Mouse (Mus musculus): ENCODE data around the gene Zmynd19.
"Not testable (repeated sequence)": the region's sequence is repeated elsewhere in the genome, so short reads cannot be mapped to it uniquely, and the experiment has no call there.

Zmynd19 gene

DNA sequence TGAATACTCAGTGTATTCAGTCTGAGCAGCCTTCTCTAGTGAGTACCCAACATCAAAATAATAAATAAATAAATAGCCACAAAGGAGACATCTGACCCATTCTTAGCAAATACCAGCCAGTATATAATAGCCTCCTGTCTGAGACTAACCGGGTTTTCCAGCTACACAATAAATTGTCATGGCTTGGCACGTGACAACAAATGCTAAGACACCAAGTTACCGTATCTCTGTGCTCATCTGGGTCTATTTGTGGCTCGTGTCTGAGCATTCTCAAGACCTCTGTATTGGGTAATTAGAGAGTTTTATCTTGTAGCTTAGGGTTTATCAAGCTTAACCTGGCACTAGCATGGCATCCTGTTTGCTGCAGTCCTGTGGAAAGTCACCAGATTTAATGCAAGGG lies 7.5 kb upstream of the Zmynd19 start:
- no peak for DNase-seq (ENCODE audit: low spot score in 2 of 2)

DNA sequence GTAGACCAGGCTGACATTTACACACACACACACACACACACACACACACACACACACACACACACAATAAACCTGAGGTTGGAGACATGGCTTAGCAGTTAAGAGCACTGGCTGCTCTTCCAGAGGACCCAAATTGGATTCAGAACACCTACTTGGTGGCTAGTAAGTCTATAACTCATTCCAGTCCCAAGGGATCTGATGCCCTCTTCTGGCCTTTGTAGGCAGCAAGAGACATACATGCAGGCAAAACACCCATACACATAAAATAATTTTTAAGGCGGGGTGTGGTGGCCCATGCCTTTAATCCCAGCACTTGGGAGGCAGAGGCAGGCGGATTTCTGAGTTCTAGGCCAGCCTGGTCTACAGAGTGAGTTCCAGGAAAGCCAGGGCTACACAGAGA lies 5.3 kb upstream of the Zmynd19 start:
- DNase-seq (ENCODE audit: low spot score in 2 of 2), result not testable (repeated sequence)

DNA sequence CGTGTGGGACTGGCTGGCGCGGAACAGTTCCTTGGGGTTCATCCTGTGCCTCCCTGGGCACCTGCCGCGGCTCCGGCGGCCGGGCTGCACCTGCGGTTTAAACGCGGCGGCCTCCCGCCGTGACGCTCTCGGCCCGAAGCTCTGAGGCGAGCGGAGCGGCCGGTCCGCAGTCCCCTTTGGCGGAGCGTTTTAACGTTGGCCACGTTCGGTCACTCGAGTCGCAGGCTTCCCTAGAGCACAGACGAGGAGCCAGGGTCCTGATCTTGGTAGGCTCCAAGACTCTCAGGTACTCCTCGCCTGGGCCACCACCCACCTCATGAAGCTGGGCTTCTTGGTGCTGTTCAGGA lies 570 bp downstream of the Zmynd19 start:
- no peak for DNase-seq (ENCODE audit: low spot score in 2 of 2)

DNA sequence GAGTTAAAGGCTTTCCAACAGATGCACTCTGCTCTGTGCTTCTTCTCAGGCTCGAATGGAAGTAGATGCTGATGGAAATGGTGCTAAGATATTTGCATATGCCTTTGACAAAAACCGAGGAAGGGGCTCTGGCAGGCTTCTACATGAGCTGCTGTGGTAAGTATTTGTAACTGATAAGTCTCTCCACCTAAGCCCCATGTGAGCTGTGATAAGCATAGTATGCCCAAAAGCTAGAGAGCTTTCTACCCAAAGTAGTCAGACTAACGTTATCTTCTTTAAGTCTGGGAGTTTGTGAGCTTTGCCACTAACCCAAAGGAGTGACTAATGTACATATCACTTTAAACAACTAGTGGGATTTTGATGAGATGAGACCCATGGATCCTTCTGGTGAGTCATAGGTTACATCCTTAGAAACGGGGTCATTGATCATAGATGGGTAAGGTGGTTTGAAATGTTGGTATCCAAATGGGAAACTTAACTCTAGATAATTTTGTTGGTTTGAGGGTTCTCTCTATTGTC lies 3.0 kb downstream of the Zmynd19 start:
- no peak for DNase-seq (ENCODE audit: low spot score in 2 of 2)

DNA sequence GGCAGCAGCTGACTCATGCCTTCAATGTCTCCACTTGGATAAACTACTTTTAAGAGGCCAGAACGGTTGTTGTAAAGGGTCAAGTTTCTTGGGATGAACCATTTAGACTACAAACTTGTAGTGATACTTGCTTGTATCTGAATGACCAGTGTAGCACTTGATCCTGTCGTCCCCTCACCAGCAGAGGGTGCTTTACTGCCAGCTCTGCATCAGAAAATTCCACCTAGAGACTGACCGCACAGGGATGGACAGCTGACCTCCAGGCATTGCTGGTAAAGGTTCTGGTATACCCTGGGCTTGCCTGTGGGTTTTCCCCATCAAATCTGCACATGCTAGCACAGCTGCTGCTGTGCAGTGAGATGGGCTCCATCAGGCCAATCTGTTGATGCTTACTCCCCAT lies 11.3 kb downstream of the Zmynd19 start:
- peak in 1 of 2 experiments; percentile 5 for DNase-seq (ENCODE audit: low spot score in 2 of 2)

DNA sequence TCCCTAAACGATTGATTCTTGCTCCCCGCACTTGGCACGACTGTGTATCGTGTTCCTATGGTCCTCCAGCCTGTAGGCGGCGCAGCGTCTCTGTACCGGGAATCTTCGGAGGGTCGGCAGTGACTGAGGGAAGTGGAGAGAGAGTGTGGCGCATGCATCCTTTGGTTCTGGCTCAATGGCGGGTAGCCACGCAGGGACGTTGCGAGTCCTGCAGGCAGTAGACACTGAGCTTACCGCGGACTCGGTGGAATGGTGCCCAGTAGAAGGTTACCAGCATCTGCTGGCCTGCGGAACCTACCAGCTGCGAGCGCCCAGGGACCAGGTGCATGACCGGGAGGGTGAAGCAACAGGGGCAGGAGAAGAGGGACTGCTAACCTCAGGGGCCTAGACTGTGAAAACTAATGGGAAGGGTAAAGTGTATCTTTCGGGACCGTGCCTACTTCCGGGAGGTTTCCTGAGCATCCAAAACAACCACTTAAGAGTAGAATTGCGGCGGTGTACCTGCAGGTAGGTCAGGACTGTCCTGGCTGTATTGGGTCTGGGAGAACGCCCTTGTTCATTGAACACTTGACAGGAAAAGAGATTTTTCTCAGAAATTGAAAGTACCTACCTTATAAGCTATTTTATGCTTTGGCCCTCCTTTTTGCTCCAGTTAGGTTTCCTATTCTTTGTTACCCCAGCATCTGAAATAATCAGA lies 12.9 kb downstream of the Zmynd19 start, which contains the start of gene Dph7:
TSS of gene Dph7 (plus strand) at position 97 of the 697 bp plus-strand sequence.
- peak; percentile 78 to 84 for DNase-seq (ENCODE audit: low spot score in 2 of 2)

DNA sequence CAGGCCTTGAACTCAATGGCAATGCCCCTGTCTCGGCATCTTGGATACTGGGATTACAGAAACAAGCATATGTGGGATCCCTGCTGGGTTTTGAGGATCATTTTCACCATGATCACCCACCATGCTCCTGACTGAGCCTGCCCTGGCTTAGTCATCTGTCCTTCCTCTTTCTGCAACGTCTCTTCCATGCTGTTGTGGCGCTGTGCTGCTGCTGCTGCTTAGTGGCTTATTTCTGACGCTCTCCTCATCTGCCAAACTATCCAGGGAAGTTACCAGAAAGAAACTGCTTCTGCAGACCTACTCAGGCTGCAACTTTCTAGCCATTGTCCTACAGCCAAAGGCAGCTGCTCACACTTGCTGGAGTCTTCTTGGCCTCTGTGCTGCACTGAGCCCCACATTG lies 20.8 kb downstream of the Zmynd19 start:
- no peak for DNase-seq (ENCODE audit: low spot score in 2 of 2)

DNA sequence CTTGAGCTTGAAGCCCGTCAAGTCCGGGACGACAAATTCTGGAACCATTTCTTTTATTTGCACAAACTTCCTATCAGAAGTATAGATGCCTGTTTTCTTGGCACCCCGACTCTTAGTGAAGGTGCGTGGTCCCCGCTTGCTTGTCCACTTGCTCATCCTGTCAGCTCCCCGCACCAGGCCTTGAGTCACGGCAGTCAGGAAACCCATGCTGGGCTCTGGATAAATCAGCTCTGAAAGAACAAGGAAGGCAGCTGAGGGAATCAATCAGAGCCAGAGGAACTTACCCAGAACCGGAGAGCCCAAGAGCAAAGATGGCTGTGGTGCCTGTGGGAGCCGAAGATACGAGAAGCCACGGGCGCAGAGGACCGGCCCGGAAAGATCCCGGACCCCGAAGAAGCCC lies 24.9 kb downstream of the Zmynd19 start:
- DNase-seq (ENCODE audit: low spot score in 2 of 2), result not testable (repeated sequence)

DNA sequence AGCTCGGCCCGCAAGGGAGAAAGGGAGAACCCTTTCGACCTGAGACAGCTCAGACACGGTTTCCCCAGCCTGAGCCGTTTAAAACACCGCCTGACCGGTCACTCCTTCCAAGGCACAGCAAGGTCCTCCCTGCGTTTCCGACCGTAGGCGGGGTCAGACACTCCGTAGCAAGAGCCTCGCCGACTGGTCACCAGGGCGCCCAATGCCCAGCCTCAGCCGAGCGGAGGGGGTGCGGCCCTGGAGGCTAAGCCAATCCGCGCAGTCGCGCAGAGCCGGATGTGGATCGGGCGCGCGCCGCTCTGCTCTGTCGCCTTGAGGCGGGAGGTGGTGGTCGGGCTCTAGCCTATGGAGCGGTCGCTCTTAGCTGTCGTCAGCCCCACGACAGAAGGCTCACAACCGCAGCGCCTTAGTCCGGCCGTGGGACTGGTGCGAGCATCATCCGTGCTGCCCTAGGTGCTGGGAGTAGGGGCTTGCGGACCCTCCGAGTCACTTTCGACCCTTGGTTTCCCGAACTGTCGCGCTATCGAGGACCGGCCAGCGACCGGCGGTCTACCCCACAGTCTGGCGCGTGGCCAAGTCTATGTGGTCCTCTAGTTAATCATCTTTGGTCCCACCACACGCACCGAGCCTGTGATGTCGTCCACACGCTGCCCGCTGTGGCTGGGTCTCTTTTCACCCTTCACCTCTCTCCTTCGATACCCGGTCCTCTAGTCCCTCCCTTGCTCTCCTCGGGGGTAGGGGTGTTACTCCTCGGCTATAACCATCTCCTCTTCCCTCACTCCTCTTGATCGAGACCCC lies 25.5 kb downstream of the Zmynd19 start, which contains the start of gene Mrpl41:
TSS of gene Mrpl41 (minus strand) at position 193 of the 798 bp plus-strand sequence.
- DNase-seq (ENCODE audit: low spot score in 2 of 2), result peak; percentile 90 to 97

DNA sequence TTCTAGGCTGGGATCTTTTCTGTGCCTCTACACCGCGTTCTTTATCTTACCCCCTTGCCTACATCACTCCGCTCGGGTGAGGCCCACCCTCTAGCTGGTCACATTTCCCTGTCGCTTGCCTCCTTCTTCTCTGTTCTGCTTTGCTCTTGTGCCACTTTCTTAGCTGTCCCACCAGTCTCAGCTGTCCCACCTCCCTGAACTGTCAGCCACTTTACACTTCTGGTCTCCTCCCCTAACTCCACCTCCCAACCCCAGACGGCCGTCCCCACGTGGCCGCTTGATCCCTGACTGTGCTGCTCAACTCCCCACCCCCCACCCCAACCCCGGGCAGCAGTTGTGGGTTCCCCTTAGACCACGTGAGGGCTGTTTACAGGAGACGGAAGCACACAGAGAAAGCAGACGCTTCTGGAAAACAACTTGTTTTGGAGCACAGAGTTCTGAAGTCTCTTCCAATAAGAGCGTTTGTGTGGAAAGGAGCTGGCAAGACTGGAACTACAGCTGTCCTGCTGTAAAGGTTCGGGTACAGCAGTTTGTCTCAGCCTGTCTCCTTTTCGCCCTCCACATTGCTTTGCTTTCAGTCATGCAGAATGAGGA lies 26.2 kb downstream of the Zmynd19 start, which contains the start of gene Pnpla7:
TSS of gene Pnpla7 (plus strand) at position 330 of the 594 bp plus-strand sequence.
- DNase-seq (ENCODE audit: low spot score in 2 of 2), result peak; percentile 55 to 82

DNA sequence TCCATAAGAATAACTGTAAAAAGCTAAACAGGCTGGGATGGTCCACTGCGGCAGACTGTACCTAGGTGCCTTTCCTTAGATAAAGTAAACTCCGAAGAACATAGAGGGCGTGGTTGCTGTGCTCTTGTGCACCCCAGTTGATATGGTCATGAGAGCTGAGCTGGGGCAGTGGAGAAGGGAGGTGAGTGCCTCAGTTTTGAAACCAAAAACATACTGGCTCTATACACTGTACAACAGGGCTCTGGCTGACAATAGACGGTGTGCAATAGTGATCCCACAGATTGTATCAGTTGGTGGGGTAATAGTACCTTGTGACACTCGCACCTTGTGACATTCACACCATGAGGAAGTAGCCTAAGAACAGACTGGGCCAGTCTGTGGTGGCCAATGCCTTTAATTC lies 27.4 kb downstream of the Zmynd19 start:
- DNase-seq (ENCODE audit: low spot score in 2 of 2), result no peak

DNA sequence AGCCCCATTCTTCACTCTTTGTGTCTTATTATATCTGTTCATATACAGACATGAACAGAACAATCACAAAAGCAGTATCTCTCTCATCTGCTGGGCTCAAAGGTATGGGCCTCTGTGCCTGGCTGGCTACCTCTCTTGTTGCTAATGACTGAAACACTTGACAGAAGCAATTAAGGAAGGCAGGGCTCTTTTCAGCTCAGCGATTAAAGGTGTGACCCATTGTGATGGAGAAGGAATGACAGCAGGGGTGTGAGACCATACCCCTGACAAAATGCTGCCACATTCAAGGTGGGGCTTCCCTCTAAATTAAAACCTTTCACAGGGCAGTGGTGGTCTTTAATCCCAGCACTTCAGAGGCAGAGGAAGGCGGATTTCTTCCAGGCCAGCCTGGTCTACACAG lies 38.2 kb downstream of the Zmynd19 start:
- no peak for DNase-seq (ENCODE audit: low spot score in 2 of 2)

DNA sequence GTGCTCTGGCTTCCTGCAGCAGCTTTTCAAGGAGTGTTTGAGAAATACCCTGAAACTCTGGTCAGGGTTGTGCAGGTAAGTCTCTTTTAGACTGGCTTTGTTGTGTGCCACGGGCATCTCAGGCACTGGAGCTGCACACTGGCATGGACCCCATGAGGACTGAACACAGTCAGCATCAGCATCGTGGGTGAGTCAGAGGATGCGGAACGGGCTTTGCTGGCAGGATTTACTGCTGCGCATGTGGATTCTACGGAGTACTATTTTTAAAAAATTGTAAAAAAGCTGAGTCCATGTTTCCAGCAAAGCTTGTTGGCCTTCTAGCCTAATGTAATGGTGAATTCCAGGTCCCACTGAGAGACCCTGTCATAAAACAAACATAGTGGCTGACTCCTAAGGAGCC lies 45.7 kb downstream of the Zmynd19 start:
- DNase-seq (ENCODE audit: low spot score in 2 of 2), result no peak

DNA sequence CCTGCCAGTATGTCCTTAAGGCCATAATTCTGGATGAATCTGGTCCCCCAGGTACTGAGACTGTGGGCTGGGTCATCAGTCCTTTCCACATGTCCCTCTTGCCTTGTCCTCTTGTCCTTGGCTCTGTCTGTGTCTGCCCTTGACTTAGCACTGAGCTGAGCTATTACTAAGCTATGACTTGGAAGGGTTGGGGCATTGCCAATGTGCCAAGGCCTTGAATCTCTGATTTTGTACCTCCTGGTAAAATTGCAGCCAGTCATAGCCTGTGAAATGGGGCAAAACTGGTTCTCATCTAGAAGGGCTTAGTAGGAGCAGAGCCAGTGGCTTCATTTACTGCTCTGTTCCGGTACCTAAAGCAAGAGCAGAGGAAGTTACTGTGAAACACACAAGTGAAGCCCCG lies 46.9 kb downstream of the Zmynd19 start:
- DNase-seq (ENCODE audit: low spot score in 2 of 2), result no peak

DNA sequence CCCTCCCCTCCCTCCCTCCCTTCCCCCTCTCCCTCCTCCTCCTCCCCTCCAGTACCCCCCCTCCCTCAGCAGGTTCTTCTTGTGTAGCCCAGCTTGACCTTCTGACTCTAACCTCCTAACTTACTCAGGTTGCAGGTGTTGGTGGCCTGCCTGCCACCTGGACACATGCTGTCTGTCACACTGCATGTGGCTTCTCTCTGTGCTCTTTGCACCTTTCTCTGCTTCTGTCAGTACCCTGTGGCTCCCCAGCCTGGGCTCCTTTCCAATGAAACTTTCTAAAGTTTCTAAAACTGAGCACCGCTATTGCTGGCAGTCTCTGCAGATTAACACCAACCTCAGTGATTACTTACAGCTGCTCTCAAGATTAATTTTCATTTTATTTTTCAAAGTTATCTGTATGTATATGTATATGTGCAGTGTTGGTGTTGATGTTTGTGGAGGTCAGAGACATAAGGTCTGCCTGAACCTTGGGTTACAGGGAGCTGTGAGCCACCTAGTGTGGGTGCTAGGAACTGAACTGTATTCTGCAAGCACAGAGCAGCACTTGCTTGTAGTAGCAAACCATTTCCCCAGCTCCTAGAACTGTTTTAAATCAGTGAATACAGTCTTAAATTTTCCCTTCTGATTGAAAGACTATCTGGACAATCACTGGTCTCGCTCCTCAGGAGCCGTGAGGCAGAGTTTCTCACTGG lies 51.1 kb downstream of the Zmynd19 start:
- no peak for DNase-seq (ENCODE audit: low spot score in 2 of 2)

DNA sequence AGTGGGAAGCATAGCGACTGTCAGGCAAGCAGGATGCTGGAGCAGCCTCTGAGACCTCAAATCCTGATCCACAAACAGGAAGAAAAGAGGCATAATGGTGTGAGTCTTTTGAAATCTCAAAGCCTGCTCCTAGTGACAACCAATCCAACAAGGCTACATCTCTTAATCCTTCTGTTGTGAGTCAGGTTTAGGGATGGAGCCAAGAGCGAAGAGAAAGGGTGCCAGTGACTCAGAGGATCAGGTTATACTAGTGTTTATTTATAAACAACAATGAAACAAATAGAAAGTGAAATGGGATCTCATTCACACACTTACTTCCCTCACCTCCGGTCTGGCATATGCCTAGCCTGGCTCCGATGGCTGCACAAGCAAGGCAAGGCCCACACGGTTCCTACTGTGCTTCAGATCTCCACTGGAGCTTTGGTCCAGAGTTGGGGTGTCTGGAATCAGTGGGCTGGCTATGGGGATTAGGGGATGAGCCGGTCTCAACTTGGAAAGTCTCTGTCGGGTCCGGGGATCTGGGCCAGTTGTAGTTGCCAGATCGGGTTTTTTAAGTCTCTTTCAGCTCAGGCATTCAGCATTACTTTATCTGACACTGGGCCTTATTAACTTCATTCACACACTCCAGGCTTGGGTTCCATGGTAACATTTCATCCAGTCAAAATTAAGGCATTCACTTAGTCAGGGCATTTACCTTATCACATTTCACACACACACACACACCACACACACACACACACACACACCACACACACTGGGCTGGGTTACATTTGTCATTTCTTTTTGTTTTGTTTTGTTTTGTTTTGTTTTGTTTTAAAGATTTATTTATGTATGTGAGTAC lies 54.6 kb downstream of the Zmynd19 start:
- DNase-seq (ENCODE audit: low spot score in 2 of 2), result no peak

DNA sequence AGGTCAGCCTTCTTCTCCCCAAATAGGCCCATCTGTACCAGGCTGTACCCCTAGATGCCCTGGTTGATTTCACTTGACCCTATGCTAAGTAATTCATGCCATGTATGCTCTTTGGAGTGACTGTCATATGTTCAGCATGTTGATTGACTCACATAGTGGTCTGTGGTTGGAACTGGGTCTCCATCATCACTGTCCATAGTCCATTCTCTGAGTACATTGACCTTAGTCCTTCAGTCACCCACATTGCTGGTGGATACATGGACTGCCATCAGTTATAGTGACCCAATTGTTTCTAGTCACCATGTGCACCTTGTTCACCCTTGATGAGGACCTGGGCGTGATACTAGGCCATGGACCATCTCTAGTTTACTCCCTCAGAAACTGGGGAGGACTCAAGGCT lies 57.2 kb downstream of the Zmynd19 start:
- no peak for DNase-seq (ENCODE audit: low spot score in 2 of 2)

DNA sequence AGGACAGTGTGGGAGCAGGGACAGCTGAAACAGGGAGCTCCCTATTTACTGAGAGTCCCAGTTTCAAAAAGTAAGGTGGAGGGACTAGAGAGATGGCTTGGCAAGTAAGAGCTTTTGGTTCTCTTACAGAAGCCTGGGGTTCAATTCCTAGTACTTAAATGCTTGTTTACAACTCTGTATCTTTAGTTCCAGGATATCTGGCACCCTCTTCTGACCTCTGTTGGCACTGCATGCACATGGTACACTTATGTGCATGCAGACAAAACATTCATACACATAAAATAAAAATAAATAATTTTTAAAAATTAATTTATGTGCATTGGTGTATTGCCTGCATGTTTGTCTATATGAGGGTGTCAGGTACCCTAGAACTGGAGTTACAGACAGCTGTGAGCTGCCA lies 58.7 kb downstream of the Zmynd19 start:
- no peak for DNase-seq (ENCODE audit: low spot score in 2 of 2)

Measured in urinary bladder, postnatal 36 days (tissue).